Mouse (Mus musculus) olfactory bulb, adult 2 months (tissue): ENCODE data around the gene 2310022B05Rik.

ENCODE experiments used
- CTCF ChIP-seq: fragments of 200-500 bp; IDR thresholded peaks from 2 replicates; pipeline ENCODE4 v1.5.1; 2012; ENCODE audit warnings: low read depth, mild to moderate bottlenecking, low read length, moderate library complexity; ENCODE audit not compliant: insufficient read depth
- POLR2A ChIP-seq: fragments of 200-500 bp; IDR thresholded peaks from 2 replicates; pipeline ENCODE4 v1.6.1; 2012; ENCODE audit warnings: mild to moderate bottlenecking, low read depth, low read length, moderate library complexity; ENCODE audit not compliant: insufficient read depth

DNA sequence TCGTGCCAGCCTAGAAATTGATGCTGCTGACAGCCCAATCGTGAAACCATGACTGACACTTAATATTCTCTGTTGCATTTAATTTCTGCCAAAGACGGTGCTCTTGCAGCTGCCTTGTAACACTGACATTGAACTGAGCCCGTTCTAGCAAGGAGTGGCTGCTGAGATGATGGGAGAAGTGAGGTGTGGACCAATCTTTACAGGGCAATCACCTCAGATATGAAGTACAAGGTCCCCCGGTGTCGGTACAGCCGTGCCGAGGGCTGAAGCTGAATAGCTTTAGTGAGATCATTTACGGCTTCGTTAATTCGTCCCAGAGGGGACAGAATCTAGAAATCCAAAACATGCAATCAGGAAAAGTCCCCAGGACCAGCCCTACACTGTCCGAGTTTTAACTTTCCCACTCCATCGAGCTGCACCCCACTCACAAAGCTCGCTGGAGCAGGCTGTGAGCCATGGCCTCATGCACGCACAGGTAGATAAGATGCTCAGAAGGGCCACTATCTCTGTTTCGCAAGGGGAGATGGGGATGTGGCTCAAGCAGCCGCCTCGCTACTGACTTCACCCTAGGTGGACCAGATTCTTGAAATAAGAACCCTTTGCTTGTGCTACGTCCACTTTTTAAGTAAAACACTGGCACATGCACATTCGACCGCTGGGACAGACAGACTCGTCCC lies 32.4 kb upstream of the 2310022B05Rik start:
- TF ChIP-seq POLR2A (no peak), CTCF (no peak)
